Mouse (Mus musculus) lung, adult 2 months (tissue): ENCODE results near the gene Polr3e.

Source experiments
- CTCF ChIP-seq: fragments of 200-500 bp; IDR thresholded peaks from 2 replicates; pipeline ENCODE4 v1.5.1; 2011; ENCODE audit warnings: mild to moderate bottlenecking, low read length, control low read depth; ENCODE audit not compliant: insufficient read depth
- POLR2A ChIP-seq: fragments of 200-500 bp; IDR thresholded peaks from 2 replicates; pipeline ENCODE4 v1.6.1; 2011; ENCODE audit warnings: low read depth, mild to moderate bottlenecking, control low read depth, low read length, borderline replicate concordance; ENCODE audit errors: extremely low read depth

DNA sequence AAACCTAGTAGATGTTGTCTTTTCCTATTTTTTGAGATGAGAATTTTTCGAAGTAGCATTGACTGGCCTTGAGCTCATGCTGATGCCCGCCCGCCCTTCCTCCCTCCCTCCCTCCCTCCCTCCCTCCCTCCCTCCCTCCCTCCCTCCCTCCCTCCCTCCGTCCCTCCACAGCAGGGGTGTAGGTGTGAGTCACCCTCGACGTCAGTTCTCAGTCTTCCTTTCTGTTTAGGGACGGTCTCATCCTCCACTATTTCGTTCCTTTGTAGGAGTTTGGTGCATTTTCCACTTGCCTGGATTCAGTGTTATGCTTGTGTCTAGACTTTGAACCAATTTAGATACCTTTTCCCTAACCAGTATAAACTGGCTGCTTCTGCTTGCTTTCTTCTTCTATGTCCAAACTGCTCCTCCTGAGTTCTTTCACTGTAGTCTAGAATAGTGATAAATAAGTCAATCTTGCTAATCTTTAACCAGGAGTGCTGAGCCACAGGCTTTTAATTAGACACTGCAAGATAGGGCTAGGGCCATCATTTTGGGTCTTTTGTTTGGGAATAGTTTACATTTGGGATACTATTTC lies 26.5 kb downstream of the Polr3e start:
- no peak for TF ChIP-seq CTCF
- no peak for TF ChIP-seq POLR2A
